Mouse (Mus musculus) cerebellum, adult 2 months (tissue): ENCODE results near the gene Meig1.

Experiments
- CTCF ChIP-seq: fragments of 200-500 bp; IDR thresholded peaks from 2 replicates; pipeline ENCODE4 v1.5.1; 2011; ENCODE audit warnings: low read depth, mild to moderate bottlenecking, control low read depth, low read length, moderate library complexity, borderline replicate concordance; ENCODE audit not compliant: insufficient read depth
- POLR2A ChIP-seq: fragments of 200-500 bp; IDR thresholded peaks from 2 replicates; pipeline ENCODE4 v1.6.1; 2011; ENCODE audit warnings: low read length, control low read depth, borderline replicate concordance; ENCODE audit not compliant: insufficient read depth

GRCm38 (mm10) chr2:3456590-3456989 is 34.1 kb upstream of the Meig1 start:
- peak; percentile 2; the same call in 1 of the 2 replicates for TF ChIP-seq CTCF
- no peak for TF ChIP-seq POLR2A
